Mouse (Mus musculus) hindbrain, embryonic 15.5 days (tissue): ENCODE results near the gene Sord. TPM values are rescaled to one million over a fixed set of nuclear protein-coding genes. Genes with fewer than 3 reads are reported as not detected.

Experiments used
- ATAC-seq: fragments of 200-750 bp; cut with Nextera tagmentation; 2 replicates; pipeline ENCODE4 v1.8.0; 2017; ENCODE audit warnings: low read depth, moderate number of reproducible peaks, moderate TSS enrichment; ENCODE audit not compliant: low FRiP score
- H3K27ac ChIP-seq: fragments of 300-500 bp; sonication (generic); replicated peaks from 2 replicates; pipeline ENCODE4 v1.5.1; 2015; ENCODE audit warnings: mild to moderate bottlenecking, inconsistent platforms
- H3K27me3 ChIP-seq: fragments of 300-500 bp; sonication (generic); 2 replicates; pipeline ENCODE4 v1.6.1; 2015; ENCODE audit warnings: control low read depth, inconsistent platforms
- H3K36me3 ChIP-seq: fragments of 300-500 bp; sonication (generic); 2 replicates; pipeline ENCODE4 v1.6.1; 2015; ENCODE audit warnings: control low read depth, inconsistent platforms
- H3K4me1 ChIP-seq: fragments of 300-500 bp; sonication (generic); replicated peaks from 2 replicates; pipeline ENCODE4 v1.6.1; 2015; ENCODE audit warnings: control low read depth, inconsistent platforms
- H3K4me2 ChIP-seq: fragments of 300-500 bp; sonication (generic); 2 replicates; pipeline ENCODE4 v1.6.1; 2015; ENCODE audit warnings: moderate library complexity, mild to moderate bottlenecking, inconsistent platforms
- H3K4me3 ChIP-seq: fragments of 300-500 bp; sonication (generic); 2 replicates; pipeline ENCODE4 v1.5.1; 2015; ENCODE audit warnings: mild to moderate bottlenecking, inconsistent platforms
- H3K9ac ChIP-seq: fragments of 300-500 bp; sonication (generic); 2 replicates; pipeline ENCODE4 v1.6.1; 2015; ENCODE audit warnings: inconsistent platforms
- H3K9me3 ChIP-seq: fragments of 300-500 bp; sonication (generic); 2 replicates; pipeline ENCODE4 v1.6.1; 2016; ENCODE audit warnings: control low read depth, inconsistent platforms
- WGBS: fragments of 180-500 bp; shearing (Covaris S2); methylation state at CpG from one replicate; pipeline ENCODE4 v1.1.7; 2015; 5-methylcytosine and 5-hydroxymethylcytosine counted together
- polyA plus RNA-seq: library from polyadenylated mRNA; unstranded; fragments of >200 nt; fragmentation: Nextera tagmentation; extraction: Ambion mirVana; gene quantifications from 2 replicates; pipeline ENCODE4 v1.2.1, GENCODE M21; 2015

Sord gene
- polyA plus RNA-seq, 1 experiment from 2014 or later, result 23.7 TPM

DNA sequence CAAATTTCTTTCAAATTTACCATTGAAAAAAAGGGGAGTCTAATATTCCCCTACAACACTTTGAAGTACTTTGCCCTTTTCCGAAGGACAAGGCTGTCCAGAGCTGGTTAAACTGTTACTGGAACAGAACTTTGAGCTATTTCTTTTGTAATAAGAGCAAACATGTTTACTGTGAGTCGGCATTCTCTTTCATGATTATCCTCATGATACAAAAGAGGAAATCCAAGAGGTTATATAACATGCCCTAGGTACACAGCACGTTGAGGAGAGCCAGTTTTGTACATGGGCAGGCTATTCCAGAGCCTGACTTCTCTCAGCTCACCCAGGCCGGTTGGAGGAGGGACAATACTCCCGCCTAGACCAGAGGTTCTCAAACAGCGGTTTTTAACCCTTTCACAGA is 7.4 kb downstream of the Sord start:
- ATAC-seq, result no peak

DNA sequence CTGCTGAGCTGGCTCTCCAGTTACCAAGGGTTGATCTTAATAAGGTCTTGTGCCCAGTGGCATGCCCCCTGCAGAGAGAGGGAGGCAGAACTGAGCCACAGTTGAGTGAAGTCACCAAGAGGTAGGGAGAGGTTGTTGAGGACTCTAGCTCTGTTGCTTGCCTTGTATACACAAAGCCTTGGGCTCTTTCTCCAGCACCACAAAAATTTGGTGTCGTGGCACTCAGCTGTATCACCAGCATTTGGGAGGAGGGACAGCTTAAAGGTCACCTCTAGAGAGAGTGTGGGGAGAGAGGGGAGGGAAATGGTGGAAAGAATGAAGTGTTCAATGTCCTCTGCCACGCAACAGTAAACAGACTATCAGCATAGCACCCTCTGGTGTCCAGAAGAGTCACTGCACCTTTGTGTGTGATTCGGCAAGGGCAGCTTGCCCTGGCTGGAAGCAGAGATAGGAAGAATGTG is 9.2 kb downstream of the Sord start:
- no peak overlapping the region for H3K27ac ChIP-seq
- no peaks in the 10 kb centered on the region for H3K9me3 ChIP-seq
- no peak overlapping the region for H3K4me3 ChIP-seq
- H3K27me3 ChIP-seq, result no peaks in the 10 kb centered on the region
- no peak overlapping the region for H3K4me2 ChIP-seq
- no peaks in the 10 kb centered on the region for H3K4me1 ChIP-seq
- peak; percentile 66; the same call in 1 of the 2 replicates for ATAC-seq
- no peaks in the 10 kb centered on the region for H3K36me3 ChIP-seq
- 7% methylated on average over 3 of the region's 3 CpGs for WGBS
- H3K9ac ChIP-seq, result no peak overlapping the region

More for the DNA sequence above, 7.4 kb downstream of the Sord start:
- Histone ChIP-seq H3K9me3 (no peaks in the 10 kb centered on the region), H3K36me3 (no peaks in the 10 kb centered on the region), H3K9ac (no peak overlapping the region), H3K27me3 (no peaks in the 10 kb centered on the region), H3K27ac (no peak overlapping the region), H3K4me3 (no peak overlapping the region), H3K4me2 (no peak overlapping the region), H3K4me1 (0 out of 2 replicates have a peak, but pooled peaks cover 3% of the 10 kb centered on the region)
- 78% methylated on average over 6 of the region's 6 CpGs for WGBS

DNA sequence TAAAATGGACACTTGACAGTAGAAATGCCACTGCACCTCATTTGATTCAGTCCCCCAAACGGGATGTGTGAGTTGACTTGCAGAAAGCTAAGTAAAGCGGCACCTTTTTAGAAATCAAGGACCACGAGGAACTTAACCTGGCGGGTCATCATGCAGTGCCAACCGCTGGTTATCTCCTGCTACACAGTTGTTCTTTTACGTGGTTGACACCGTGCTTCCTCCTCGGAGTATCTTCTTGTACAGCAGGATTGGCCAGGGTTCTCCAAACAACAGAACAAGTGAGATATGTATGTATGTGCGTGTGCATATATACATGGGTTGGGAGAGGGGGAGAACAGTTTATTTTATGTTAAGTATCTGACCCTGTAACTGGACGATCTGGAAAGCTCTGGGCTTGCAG is 13.2 kb downstream of the Sord start:
- no peak for ATAC-seq
- Histone ChIP-seq H3K4me3 (no peak overlapping the region), H3K4me2 (no peak overlapping the region), H3K27ac (no peak overlapping the region), H3K9me3 (no peaks in the 10 kb centered on the region), H3K4me1 (no peaks in the 10 kb centered on the region), H3K9ac (no peak overlapping the region), H3K36me3 (no peaks in the 10 kb centered on the region), H3K27me3 (no peaks in the 10 kb centered on the region)
- WGBS, result 92% methylated on average over 10 of the region's 10 CpGs

DNA sequence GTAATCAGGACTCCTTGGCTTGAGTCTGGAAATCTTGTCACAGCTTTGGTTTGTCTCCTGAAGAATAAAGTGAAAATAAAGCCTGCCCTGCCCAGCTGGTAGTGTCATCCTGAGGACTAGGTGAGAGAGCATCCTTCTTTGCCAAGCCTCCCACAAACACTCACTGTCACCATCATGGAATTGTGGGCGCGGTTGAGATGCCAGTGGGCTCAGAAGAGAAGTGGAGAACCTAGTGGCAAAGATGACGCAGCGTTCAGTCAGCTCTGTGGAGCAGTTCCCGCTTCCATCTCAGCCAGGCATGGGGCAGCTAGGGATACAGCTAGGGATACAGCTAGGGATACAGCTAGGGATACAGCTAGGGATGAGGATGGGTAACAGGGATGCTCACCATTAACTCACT is 21.4 kb downstream of the Sord start:
- Histone ChIP-seq H3K9ac (no peak overlapping the region), H3K27me3 (no peaks in the 10 kb centered on the region), H3K9me3 (no peaks in the 10 kb centered on the region), H3K27ac (no peak overlapping the region), H3K36me3 (no peaks in the 10 kb centered on the region), H3K4me2 (no peak overlapping the region), H3K4me3 (no peak overlapping the region), H3K4me1 (no peaks in the 10 kb centered on the region)
- no peak for ATAC-seq
- 92% methylated on average over 5 of the region's 5 CpGs for WGBS

DNA sequence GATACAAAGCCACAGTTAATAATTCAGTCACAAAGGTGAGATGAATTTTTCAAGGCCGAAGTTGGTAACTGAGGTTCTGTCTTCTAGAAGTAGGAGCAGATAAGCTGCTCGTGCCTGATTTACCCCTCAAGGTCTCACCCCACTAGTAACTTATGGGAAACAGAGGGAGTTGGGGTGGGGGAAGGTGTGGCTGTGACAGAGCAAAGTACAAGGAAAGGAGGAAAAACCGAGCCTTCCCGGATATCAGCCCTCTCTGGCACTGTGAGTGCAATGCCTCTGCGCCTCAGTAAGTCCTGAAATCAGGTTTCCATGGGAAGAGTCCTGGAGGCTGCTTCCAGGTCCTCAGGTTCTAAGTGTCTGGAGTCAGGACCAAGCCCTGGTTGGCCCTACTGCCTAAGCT is 26.2 kb downstream of the Sord start:
- Histone ChIP-seq H3K9ac (no peak overlapping the region), H3K36me3 (no peaks in the 10 kb centered on the region), H3K4me2 (no peak overlapping the region), H3K4me3 (no peak overlapping the region), H3K27me3 (no peaks in the 10 kb centered on the region), H3K4me1 (peaks cover 8% of the 10 kb centered on the region), H3K9me3 (no peaks in the 10 kb centered on the region), H3K27ac (no peak overlapping the region)
- no peak for ATAC-seq
- WGBS, result 90% methylated on average over 5 of the region's 5 CpGs

DNA sequence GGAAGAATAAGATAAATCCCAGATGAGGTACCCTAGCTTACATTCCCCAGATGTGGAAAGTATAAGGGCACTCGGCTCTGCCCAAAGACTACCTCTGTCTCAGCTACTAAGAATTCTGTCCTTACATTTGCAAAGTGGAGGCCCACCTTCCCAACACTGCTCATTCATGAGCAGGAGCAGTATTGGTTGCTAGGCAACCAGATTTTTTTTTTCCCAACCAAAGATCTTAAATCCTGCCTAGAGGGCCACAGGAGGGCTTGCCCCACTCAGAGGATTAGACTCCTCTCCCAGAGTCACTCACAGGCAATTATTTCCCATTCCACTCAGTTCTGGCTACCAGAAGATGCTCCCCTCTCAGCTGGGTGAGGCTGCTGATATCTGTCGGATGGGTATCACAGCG is 30.1 kb downstream of the Sord start:
- WGBS, result 56% methylated on average over 3 of the region's 3 CpGs

DNA sequence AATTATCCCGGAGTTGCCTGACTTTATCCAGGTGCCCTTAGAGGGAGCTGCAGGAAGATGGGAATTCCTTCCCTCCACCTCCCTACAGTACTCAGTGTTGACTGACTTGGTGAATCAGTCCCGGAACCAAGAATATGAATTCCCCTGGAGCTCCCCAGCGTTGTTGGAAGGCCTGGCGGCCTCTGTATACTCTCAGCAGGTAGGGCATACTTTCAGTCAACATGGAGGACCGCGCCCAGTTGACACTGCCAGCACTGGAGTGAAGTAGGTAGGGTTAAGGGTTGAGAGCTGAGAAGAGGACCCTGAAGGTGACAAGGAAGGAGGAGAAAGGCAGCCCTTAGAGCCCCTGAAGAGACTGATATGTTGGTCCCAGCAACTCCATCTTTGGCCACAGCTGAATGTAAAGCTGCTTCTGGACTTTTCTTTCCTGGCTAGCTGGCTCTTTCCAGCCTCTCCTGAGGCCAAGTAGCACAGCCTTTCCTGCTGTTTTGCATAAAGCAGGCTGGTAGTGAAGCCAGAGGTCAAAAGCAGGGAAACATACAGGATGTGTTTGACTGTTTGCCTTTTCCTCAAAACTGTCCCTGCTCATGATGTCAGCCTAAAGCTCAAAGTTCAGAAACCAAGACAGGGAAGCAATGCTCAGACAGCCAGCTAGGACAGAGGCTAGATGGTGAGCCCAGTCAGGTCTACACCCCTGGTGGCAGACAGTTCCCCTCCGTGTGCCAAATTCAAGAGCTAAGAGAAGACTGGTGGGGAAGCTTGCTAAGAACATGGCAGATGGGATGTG is 32.1 kb downstream of the Sord start:
- no peak overlapping the region for H3K4me3 ChIP-seq
- H3K4me1 ChIP-seq, result peaks cover 8% of the 10 kb centered on the region
- H3K4me2 ChIP-seq, result no peak overlapping the region
- no peaks in the 10 kb centered on the region for H3K36me3 ChIP-seq
- no peaks in the 10 kb centered on the region for H3K9me3 ChIP-seq
- ATAC-seq, result no peak
- no peak overlapping the region for H3K9ac ChIP-seq
- no peak overlapping the region for H3K27ac ChIP-seq
- H3K27me3 ChIP-seq, result no peaks in the 10 kb centered on the region
- 89% methylated on average over 7 of the region's 7 CpGs for WGBS

More for the DNA sequence above, 30.1 kb downstream of the Sord start:
- Histone ChIP-seq H3K27ac (no peak overlapping the region), H3K36me3 (no peaks in the 10 kb centered on the region), H3K4me1 (peaks cover 8% of the 10 kb centered on the region), H3K9me3 (no peaks in the 10 kb centered on the region), H3K9ac (no peak overlapping the region), H3K4me2 (no peak overlapping the region), H3K27me3 (no peaks in the 10 kb centered on the region), H3K4me3 (no peak overlapping the region)
- ATAC-seq, result peak; percentile 60

DNA sequence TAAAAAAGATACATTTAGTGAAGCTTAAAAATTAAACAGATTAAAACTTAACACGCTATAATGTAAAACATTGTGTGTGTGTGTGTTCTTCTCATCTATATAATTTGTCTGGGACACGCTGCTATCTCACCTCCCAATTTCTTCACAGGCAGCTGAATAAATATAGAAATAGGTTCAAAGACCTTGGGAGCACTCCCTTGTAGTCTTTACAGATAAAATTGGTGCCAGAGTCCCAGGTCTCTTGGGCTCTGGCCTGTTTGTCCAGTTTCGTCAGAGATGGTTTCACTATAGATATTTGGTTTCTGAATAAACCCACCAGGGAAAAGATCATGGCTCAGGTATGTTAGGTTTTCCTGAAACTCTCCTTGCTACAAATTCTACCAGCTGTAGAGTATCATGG is 44.2 kb downstream of the Sord start:
- 94% methylated on average over 3 of the region's 3 CpGs for WGBS

DNA sequence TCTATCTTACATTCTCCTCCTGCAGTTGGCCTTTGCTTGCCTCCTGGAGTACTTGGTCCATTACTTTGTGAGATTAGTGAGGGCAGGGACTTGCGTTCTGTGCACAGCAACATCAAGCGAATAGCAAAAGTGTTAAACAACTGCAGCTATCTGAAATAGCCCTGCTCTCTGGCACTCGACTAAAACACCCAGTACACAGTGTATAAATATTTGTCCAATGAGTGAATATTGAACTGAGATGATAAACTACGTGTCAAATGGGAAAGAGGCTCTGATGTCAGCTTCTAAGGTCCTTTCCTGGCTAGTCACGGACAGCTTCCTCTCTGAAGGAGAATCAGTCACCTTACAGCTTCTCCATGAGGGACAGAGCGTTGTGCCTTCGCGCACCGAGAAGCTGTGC is 49.5 kb downstream of the Sord start:
- no peak for ATAC-seq
- no peaks in the 10 kb centered on the region for H3K36me3 ChIP-seq
- no peaks in the 10 kb centered on the region for H3K9me3 ChIP-seq
- no peaks in the 10 kb centered on the region for H3K4me1 ChIP-seq
- H3K27me3 ChIP-seq, result no peaks in the 10 kb centered on the region
- H3K4me2 ChIP-seq, result no peak overlapping the region
- 85% methylated on average over 9 of the region's 9 CpGs for WGBS
- H3K27ac ChIP-seq, result no peak overlapping the region
- H3K4me3 ChIP-seq, result no peak overlapping the region
- H3K9ac ChIP-seq, result no peak overlapping the region

More for the DNA sequence above, 44.2 kb downstream of the Sord start:
- no peak for ATAC-seq
- Histone ChIP-seq H3K9me3 (no peaks in the 10 kb centered on the region), H3K4me2 (no peak overlapping the region), H3K4me1 (no peaks in the 10 kb centered on the region), H3K36me3 (no peaks in the 10 kb centered on the region), H3K4me3 (no peak overlapping the region), H3K9ac (no peak overlapping the region), H3K27ac (no peak overlapping the region), H3K27me3 (no peaks in the 10 kb centered on the region)

DNA sequence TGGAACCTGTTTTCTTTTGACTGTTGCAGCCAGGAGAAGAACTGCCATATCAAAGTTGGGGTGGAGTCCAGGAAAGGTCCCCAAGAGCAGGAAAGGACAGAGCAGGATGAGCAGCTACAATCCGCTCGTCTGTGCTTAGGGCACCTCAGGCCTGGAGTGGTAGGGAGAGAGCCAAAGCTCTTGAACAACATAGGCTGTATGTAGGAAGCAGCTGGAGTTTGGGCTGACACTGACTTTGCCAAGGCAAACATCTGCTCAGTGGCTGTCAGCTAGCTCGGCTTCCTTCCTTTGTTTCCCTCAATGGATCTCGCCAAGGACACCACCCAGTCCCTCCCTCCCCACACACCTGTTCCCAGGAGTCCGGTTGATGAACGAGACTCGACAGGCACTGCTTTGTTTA is 51.6 kb downstream of the Sord start:
- no peaks in the 10 kb centered on the region for H3K9me3 ChIP-seq
- WGBS, result 48% methylated on average over 7 of the region's 7 CpGs
- H3K9ac ChIP-seq, result no peak overlapping the region
- no peaks in the 10 kb centered on the region for H3K4me1 ChIP-seq
- H3K4me2 ChIP-seq, result no peak overlapping the region
- no peak for ATAC-seq
- H3K27ac ChIP-seq, result no peak overlapping the region
- no peak overlapping the region for H3K4me3 ChIP-seq
- no peaks in the 10 kb centered on the region for H3K27me3 ChIP-seq
- H3K36me3 ChIP-seq, result no peaks in the 10 kb centered on the region

DNA sequence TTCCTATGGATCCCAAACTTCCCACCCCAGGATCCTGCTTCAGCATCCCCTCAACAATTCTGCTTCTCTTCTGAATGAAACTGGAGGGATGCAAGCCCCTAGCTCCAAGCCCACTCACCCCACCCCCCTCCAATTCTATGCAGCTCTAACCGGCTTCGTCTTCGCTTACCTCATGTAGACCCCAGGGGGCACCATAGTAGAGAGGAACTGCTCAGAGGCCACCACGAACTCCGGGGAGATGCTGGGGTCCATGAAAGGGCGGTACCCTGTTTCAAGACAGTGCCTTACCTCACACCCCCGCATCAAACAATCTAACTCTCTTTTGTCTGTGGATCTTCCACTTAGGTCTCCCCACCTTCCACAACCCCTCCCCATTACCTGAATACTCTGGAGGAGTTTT is 60.4 kb downstream of the Sord start:
- H3K27me3 ChIP-seq, result peaks cover 58% of the 10 kb centered on the region
- no peak overlapping the region for H3K4me2 ChIP-seq
- H3K27ac ChIP-seq, result no peak overlapping the region
- H3K4me3 ChIP-seq, result no peak overlapping the region
- no peak; the same call in 1 of the 2 replicates for ATAC-seq
- H3K4me1 ChIP-seq, result peaks cover 28% of the 10 kb centered on the region
- no peaks in the 10 kb centered on the region for H3K36me3 ChIP-seq
- H3K9ac ChIP-seq, result no peak overlapping the region
- H3K9me3 ChIP-seq, result no peaks in the 10 kb centered on the region
- WGBS, result 9% methylated on average over 7 of the region's 7 CpGs

DNA sequence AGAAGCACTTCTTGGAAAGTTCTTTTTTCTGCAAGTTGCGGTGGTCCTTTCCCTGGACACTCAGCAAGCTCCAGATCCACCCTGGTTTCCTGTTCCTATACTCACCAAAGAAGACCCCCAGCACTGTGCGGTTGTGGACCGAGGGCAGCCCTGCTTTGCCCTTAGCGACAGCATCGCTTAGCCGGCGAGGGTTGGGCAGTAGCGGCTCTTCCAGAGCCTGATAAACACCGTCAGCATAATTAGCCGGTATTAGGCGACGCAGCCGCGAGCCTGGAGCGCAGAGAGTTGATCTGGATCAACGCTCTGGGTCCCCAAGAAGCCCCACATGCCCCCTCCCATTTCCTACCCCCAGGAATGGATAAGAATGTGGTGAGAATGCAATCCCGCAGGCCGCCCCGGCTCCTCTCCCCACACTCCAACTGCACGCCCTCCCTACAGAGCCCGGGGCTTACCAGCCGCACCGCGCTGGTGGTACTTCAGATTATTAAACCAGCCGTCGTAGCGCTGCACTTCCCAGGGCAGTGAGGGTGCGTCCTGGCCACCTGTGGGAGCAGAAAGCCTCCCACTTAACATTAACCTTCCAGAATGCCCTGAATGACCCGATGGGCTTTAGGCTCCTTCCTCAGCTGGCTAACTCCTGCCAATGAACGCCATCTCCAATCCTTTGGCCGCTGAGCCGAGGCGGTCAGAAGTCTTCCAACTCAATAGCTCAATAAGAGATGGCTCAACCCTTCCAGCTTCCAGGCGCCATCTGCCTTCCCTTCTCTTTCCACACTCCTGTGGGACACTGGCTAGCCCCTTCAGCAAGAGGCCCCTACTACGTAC is 62.9 kb downstream of the Sord start:
- Histone ChIP-seq H3K9me3 (no peaks in the 10 kb centered on the region), H3K36me3 (no peaks in the 10 kb centered on the region), H3K27me3 (peaks cover 75% of the 10 kb centered on the region), H3K4me1 (peaks cover 49% of the 10 kb centered on the region), H3K4me2 (peak overlapping the region; percentile 52), H3K9ac (no peak overlapping the region), H3K4me3 (peak overlapping the region; percentile 28), H3K27ac (no peak overlapping the region)
- no peak for ATAC-seq
- WGBS, result 2% methylated on average over 35 of the region's 35 CpGs
